Mouse (Mus musculus) lung, postnatal 25 days (tissue): ENCODE measurements at regions not wholly inside any gene's neighbourhood (a gene's known extent, or its start where the extent isn't known, plus 50 kb on each side); places are given as distances from the start of the nearest gene placed in this dataset.
"Not testable (repeated sequence)": the region's sequence is repeated elsewhere in the genome, so short reads cannot be mapped to it uniquely, and the experiment has no call there.

Experiments
- DNase-seq: peaks from one replicate; pipeline ENCODE4 v3.0.0; 2022; ENCODE audit warnings: low spot score

DNA sequence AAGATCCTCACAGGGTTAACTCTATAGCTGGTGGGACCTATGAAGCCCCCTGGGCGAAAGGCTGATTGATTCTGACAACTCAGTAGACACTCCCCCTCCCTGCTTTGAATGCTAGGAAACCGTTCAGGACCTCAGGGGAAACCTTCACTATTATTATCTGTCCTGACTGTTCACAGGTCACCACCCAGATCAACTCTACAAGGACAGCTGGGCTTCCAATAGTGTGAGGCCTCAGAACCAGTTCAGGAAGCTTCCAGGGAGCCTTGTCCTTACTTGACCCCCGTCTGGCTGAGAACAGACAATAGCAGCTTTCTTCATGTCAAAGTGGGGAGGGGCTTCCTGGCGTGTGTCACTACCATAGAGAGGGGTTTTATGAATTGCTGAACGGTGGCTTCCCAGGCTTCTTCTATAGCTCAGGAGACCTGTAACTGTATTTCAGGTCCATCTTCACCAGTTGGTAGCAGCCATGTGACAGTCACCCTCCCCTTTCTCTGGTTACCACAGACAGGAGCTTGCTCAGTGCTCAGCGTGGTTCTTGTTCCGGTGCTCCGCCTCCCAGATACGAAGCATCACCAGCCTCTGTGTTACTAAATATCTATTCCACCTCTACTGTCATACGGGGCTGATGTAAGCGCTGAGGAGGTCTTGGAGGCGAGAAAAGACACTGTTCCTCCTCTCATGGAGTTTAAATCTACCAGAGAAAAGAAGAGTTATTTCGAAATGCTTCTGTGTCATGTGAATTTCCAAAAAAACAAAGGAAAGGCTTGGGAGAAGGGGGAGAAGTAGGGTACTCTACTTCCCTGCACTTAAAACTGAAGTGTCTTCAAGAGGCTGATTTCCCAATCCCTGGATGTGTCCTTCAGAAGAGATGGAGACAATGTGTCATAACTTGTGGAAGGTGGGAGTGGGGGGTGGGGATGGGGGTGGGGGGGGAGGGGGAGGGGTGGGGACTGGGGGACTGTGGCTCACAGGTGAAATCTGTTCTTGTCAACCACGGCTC lies 96.9 kb downstream of the Vcpkmt start:
- peak; percentile 82 for DNase-seq

DNA sequence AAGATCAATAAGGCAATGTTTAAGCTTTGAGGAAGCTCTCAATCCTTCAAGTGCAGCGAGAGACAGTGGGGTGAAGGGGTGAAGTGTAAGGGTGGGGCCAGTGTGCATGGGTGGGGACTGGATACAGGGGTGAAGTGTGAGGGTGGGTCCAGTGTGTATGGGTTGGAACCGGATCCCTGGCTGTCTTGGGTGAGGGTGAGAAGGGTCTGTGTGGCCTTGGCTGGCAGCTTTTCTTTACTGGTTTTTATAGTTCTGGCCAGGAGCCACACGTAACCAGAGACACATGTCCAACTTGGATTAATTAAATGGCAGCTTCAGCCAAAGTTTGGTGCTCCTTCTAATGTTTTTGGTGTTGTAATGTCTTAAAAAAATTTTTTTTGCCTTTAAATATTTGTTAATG lies 101.4 kb downstream of the Vcpkmt start:
- no peak for DNase-seq

DNA sequence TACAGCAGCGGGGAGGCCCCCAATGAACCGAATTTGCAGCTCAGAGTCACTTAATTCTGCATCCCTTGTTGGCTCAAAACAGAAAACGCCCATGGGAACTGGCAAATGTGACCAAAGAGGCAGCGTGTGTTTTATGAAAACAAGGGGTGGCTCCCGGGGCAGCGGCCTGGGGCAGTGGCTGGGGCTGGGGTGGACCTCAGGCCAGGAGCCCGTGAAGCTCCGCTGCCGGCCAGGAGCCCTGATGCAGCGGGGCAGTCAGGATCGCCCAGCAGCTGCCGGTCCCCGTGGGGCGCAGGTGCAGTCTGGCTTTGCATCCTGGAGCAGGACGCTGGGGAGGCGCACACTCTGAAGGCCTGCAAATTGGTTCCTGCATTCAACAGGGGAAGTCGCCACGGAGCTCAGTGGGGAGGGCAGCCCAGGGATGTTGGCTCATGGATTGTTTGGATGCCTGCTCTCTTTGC lies 104.4 kb upstream of the Gm9887 start:
- no peak for DNase-seq

DNA sequence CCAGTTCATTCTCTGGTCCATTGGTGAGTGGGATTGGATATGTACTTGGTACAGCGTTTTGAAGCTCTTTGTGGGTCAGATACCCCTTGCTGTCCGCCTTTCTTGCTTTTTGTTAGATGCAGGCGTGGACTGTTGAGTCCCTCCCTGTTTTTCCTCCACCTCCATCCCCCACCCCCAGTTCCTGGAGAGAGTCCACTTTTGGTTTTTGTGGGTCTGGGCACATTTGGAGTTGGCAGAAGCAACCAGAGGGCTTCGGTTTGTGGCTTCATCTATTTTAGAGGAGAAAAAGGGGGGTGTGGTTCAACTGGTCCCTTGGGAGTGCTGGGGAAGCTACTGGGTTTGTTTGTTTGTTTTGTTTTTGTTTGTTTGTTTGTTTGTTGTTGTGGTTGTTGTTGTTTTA lies 103.9 kb upstream of the Gm9887 start:
- DNase-seq, result no peak

DNA sequence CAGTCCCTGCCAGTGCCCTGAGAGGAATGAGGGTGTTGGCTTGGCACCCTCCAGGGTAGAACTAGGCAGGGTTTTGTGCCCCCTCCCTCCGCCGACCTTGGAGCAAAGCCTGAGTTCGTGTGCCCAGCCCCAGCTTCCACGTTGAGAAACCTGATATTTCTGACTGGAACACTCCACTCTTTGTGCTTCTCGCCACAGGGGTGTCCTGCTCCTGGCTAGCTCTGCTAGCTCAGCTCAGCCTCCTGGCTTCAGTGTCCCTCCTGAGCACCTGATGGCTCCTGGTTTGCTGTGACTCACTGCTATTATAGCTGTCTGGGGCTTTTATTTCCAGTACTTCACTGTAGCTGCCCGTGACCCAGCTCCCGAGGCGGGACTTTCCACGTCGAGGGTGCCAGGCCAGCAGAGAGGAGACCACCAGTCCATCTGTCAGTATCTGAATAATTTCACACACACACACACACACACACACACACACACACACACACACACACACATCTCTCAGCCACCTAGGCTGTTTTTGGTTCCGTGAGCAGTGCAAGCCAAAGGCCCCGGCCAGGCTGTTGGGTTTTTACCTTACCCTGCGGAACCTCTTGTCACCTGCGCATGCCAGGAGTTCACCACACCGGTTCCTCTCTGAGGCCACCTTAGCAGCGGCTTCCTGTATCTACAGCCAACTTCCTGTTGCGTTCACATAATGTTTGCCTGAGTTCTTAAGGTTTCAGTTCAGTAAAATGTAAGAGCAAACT lies 102.8 kb upstream of the Gm9887 start:
- peak; percentile 77 for DNase-seq

DNA sequence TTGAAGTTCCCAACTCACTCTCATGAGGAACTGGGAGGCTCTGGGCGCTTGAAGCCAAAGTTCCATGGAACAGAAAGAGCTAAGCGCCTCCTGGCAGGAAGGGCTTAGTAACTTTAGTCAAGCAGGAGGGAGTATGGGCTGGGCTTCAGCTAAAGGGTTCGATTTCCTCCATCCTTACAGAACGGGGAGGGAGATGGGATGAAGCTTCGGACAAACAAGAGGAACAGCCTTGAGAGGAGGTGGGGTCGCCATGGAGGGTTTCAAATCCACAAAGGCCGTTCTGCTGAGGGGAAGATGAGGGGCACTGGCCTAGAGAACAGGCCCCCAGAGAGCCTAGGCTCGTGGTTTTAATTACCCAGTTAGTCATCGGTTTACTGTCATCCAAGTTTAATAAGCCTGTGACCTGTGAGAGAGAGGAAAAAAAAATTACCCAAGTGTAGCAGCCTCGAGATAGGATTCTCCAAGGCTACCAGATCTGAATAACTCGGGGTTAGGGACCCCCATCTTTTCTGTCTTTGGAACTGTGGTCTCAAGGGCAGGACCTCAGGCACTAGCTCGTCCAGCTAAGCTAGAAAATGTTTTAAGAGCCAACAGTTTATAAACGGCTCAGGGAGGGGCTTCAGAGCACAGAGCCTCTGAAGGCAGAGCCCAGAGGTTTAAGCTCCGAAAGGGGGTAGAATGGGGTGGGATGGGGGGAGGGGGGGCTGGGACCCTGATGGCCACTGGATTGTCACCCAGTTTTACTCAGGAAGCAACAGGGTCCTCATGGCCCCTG lies 102.1 kb upstream of the Gm9887 start:
- no peak for DNase-seq

DNA sequence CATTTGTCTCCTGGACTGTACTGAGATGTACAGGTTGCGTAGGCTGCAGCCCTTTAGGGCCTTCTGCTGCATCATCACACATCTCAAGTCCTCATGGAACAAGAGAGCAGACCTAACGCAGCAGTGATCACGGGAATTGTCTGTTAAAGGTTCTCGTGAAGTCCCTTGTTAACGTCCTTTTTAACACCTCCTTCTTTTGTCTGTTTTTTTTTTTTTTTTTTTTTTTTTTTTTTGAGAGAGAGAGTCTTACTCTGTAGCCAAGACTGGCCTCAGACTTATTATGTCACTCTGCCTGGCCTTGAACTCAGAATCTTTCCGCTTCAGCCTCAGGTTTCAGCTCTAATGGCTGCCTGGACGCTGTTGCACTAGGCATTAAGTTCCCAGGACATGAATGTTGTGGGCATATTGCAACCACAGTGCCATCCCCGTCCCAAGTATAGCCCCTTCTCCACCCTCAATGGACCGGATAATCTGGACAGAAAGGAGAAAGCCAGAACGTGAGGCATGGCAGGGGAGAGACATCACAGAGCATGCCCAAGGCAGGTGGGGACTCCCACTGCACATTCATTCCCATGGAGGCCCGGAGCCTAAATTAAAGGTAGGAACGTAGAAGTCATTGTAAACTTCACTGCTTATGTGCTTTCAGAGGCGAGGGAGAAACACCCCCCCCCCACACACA lies 101.3 kb upstream of the Gm9887 start:
- no peak for DNase-seq

DNA sequence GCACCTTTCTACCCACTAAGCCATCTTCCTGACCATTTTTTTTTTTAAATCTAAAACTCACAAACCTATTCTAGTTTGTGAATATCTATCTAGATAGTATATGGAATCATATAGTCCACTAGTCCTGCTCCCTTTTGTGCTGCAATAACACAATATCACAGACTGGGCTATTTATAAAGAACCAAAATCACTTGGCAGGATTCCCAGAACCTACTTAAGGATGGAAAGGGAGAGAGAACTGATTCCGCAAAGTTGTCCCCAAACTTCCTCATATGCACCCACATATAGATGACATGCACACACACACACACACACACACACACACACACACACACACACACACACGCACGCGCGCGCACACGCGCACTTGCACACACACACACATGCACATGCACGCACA lies 100.7 kb upstream of the Gm9887 start:
- no peak for DNase-seq

DNA sequence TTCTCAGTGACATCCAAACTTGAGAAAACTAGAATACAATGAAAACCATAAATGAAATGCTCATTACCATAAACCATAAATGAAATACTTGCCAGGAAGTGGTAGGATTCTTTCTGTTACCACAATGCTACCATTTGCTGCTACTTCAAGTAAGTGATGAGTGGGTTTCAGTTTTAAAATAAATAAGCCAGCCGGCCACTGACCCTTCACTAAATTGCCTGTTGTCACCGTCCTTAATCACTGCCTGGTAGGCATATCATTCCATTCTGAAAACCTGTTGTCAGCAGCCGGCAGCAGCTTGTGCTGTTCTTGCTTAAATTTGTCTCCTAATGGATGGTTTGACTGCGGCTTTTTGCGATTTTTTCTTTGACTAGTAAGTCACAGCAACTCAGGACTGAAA lies 99.6 kb upstream of the Gm9887 start:
- no peak for DNase-seq

DNA sequence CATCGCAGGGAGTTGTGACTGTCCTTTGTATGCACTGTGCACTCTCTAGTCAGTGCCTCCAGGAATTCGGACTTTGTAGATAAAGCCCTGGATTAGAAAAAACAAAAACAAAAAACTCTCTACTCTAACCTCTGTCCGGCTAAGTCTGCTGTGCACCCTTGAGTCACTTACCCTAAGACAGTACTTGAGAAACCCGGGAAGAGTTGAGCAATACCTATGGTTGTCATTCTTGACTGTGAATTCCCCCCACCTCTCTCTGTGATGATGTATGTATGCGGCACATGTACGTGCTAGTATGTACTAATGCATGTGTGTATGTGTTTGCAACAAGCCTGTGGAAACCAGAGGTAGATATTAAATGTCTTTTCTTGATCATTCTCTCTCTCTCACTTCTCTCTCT lies 96.7 kb upstream of the Gm9887 start:
- no peak for DNase-seq

DNA sequence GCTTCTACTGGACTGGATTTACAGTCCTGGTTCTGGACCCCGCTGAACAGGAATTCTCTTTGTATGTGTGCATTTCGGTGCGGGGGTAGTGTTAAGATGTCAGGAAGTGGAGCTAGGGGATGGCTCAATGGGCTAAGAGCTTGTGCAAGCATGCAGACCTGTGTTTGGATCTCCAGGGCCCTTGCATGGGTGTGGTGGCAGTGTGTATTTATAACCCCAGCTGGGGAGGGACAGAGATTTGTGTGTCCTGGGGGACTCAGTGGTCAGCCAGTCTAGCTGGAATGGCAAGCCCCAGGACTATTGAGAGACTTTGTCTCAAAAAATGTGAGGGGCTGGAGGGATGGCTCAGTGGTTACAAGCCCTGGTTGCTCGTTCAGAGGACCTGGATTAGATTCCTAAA lies 95.1 kb upstream of the Gm9887 start:
- DNase-seq, result no peak

DNA sequence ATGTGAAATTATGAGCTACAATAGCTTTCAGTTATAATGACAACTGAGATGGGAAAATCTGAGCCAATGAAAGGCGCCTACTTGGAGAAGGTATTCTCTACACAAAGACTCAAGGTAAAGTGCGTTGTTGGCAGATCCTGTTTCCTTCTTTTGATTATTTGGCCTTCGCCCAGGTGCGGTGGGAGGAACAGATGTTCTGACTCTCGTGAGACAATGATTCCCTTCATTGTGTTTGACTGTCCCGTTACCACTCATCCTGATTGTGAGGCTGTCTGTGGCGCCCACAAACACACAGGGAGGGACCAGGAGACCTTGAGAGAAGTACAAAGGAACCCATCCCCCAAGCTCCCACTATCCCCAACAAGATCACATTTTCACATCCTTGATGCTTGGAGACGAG lies 92.6 kb upstream of the Gm9887 start:
- DNase-seq, result no peak

DNA sequence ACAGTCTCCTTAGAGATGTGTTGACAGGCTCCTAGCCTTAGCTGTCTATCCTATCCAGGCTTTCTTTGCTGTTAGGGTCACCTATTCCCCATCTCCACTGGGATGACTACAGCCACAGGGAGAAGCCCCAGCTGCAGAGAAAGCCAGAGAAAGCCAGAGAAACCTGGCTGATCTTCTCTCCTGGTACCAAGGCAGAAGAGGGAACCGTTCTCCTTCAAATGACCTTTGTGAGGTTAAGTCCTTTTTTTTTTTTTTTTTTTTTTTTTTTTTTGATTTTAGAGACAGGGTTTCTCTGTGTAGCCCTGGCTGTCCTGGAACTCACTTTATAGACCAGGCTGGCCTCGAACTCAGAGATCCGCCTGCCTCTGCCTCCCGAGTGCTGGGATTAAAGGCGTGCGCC lies 91.1 kb upstream of the Gm9887 start:
- DNase-seq, result not testable (repeated sequence)

DNA sequence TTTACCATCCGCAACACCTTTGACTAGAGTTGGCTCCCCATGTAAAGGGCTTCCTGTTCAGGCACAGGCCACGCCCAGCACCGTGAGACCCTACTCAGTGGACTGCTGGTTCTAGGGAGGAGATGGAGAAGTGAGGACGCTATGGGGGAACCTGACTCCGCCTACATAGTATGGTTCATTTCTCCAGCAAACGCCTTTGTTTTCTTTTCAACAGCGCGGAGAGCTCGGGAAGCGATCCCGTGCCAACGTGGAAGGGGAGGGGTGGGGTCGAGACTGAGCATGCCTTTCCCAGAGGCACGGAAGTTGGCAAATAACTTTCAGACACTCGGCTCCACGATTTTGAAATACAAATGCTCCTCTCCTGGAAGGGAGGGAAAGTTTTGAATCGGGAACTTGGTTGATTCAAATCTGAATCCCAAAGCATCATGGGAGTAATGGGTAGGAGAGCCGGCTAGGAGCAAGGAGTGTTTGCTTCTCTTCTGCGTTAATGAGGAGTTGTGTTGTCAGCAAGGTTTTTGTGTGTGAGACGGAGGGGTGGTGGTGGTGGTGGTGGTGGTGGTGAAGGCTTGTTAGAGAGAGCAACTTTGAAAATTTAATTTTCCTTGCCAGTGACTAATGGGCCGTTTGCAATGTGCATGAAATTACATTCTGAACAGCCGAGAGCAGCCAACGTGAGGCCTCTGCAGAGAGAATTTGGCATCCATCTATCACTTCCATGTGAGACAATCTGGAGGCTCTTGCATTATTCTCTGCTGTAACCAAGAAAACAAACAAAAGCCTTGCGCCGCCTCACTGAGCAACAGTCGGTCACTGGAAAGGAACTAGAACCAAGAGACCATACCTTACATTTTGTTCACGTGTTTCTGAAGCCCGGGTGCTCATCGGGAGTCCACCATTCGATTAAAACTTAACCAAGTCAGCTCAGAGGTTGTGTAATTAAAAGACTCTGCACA lies 89.9 kb upstream of the Gm9887 start:
- DNase-seq, result peak; percentile 80

DNA sequence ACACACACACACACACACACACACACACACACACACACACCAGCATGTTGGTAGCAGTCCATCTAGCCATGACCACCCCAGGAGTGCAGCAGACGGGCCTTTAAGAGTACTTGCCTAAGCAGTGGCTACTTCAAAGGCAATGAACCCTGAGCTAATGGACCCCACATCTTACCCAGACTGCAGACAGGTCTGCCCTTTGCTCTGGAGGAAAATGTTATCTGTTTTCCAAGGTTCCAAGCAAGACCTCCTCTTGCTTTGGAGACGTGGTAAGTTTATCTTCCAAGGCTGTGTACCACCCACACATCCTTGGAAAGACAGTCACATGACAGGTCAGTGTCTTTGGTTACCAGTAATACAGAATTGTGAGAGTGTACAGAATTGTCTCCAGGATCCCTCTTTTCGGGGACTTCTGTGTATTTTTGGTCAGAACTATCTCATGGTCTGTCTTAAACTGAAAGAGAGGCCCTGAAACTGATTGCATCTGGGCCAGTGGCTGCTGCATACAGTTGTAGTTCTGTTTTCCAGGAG lies 88.4 kb upstream of the Gm9887 start:
- DNase-seq, result no peak

DNA sequence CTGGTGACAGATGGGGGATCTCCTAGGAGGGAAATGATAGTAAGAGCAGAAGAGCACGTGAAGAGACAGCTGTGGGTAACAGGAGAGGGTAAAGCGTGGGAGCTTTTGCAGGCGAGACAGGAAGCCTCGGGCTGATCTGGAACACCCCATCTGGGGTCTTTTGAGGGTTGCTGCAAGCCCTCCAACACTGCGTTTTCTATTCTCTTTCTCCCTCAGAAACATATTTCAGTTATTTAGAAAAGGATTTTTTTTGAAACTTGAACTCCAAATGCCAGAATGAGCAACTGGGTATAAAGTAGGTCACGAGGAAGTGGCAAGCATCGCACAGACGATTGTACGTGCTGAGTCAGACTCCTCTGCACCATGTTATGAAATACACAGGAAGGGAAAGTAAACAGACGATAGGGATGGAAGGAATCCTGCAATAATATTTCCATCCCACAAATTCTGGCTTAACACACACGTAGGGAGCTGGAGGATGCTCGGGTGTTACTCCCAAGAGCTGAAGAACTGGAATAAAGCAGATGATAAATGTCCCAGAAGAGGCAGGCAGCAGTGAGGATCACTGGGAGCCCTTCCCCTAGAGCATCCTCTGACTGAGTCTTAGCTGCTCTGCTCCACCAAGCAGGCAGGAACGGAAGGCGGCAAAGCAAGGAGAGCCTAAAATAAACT lies 86.0 kb upstream of the Gm9887 start:
- peak; percentile 82 for DNase-seq

DNA sequence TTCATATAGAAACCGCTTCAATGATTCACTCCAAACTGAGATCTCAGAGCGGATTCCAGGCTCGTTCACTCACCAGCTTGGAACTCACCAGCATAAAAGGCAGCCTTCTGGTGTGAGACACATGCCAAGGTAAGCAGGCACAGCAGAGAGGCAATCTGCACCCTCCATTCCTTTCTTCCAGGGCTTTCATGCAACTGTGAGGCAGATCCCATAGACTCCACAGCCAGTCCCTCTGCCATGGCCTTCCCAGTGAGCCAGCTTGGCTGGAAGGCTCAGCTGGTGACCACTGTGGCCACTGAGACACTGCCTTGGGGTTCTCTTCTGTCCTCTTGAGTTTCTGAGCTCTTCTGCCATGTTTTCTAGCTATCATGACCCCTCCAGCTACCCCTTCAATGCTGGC lies 84.5 kb upstream of the Gm9887 start:
- DNase-seq, result no peak

DNA sequence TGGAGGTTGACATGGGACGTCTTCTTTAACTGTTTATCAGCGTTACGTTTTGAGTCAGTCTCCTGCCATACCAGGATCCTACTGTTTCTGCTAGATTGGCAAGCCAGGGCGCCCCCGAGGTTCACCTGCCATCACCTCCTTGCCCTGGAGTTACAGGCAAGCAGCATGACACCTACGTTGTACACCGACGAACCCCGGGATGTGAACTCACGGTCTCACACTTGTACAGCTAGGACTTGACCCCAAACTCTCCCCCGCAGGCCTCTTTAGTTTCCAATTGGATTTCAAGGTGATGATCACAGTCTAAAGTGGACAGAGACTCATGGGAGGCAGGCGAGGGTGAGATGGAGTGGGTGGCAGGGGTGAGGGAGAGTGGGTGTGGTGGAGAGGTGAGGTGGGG lies 83.9 kb upstream of the Gm9887 start:
- DNase-seq, result no peak

DNA sequence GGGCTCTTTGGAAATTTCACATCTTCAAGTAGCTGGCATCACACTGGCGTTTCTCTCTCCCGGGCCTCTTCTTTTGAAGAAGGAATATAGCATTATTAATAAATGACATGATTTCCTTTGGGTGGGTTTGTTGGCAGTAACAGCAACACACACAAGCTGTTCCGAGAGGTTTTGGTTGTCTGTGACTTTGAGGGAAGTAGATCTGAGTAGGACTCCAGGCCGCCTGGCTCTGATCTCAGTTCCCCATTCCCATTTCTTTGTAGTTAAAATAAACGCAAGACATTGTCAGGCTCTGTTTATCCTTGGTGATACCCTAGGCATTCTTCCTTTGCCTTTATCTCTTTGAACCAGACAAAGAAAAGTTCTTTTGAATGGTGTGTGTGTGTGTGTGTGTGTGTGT lies 83.3 kb upstream of the Gm9887 start:
- DNase-seq, result no peak

DNA sequence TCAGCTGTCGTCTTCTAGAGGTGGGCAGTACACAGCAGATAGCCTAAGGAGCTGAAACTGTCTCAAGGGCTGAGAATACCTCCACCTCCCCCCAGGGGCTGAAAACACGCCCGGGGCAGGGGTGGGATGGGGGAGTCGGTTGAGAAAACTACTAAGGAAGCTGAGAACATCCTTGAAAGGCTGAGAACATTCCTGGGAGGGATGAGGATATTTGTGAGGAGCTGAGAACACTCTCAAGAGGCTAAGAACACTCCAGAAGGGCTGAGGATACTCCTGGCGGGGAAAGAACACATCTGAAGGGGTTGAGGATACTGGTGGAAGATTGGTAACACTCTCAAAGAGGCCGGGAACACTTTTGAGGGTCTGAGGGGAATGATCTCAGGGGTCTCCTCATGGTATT lies 81.3 kb upstream of the Gm9887 start:
- DNase-seq, result no peak
